Mouse (Mus musculus): ENCODE results near the gene Srr. TPM values are rescaled to one million over a fixed set of nuclear protein-coding genes. Genes with fewer than 3 reads are reported as not detected.

Srr gene
- total and polyA plus RNA-seq, 2 experiments from 2014 or later, result 36.4 to 41.8 TPM

GRCm38 (mm10) chr11:74960031-74960551 is 34.3 kb upstream of the Srr start:
- 95% methylated on average over 9 of the region's 9 CpGs for WGBS
- H3K27ac ChIP-seq, result no peak overlapping the region
- DNase-seq (ENCODE audit: low spot score), result no peak
- no peaks in the 10 kb centered on the region; the same call in 1 of the 2 replicates for H3K36me3 ChIP-seq (ENCODE audit: insufficient read depth, low read length)
- H3K9me3 ChIP-seq (ENCODE audit: low read length), result no peaks in the 10 kb centered on the region
- no peak overlapping the region for H3K4me3 ChIP-seq (ENCODE audit: low read length)
- no peak for ATAC-seq
- no peak for TF ChIP-seq CTCF (IDR thresholded peaks at IDR 0.05; ENCODE audit: low read depth)
- H3K27me3 ChIP-seq (ENCODE audit: insufficient read depth, low read length), result no peaks in the 10 kb centered on the region
- H3K4me1 ChIP-seq (ENCODE audit: insufficient read depth, low read length), result no peaks in the 10 kb centered on the region; the same call in 1 of the 2 replicates
- H3K4me2 ChIP-seq (ENCODE audit: low read depth, low read length), result no peak overlapping the region
- H3K9ac ChIP-seq (replicated peaks; ENCODE audit: low read length), result no peak overlapping the region

GRCm38 (mm10) chr11:74959501-74959900 is 33.8 kb upstream of the Srr start:
- no peaks in the 10 kb centered on the region for H3K9me3 ChIP-seq (ENCODE audit: low read length)
- H3K27ac ChIP-seq, result no peak overlapping the region
- ATAC-seq, result no peak
- WGBS, result 81% methylated on average over 2 of the region's 2 CpGs
- DNase-seq (ENCODE audit: low spot score), result no peak
- H3K36me3 ChIP-seq (ENCODE audit: insufficient read depth, low read length), result no peaks in the 10 kb centered on the region; the same call in 1 of the 2 replicates
- no peaks in the 10 kb centered on the region; the same call in 1 of the 2 replicates for H3K4me1 ChIP-seq (ENCODE audit: insufficient read depth, low read length)
- TF ChIP-seq CTCF (IDR thresholded peaks at IDR 0.05; ENCODE audit: low read depth), result no peak
- H3K4me3 ChIP-seq (ENCODE audit: low read length), result no peak overlapping the region
- no peak overlapping the region for H3K4me2 ChIP-seq (ENCODE audit: low read depth, low read length)
- no peaks in the 10 kb centered on the region for H3K27me3 ChIP-seq (ENCODE audit: insufficient read depth, low read length)
- H3K9ac ChIP-seq (replicated peaks; ENCODE audit: low read length), result no peak overlapping the region

- no peaks in the 10 kb centered on the region for H3K27me3 ChIP-seq (ENCODE audit: insufficient read depth, low read length)
- H3K4me2 ChIP-seq (ENCODE audit: low read depth, low read length), result no peak overlapping the region
- H3K4me1 ChIP-seq (ENCODE audit: insufficient read depth, low read length), result no peaks in the 10 kb centered on the region
- 92% methylated on average over 2 of the region's 2 CpGs for WGBS
- DNase-seq (ENCODE audit: low spot score), result no peak
- no peaks in the 10 kb centered on the region for H3K9me3 ChIP-seq (ENCODE audit: low read length)
- H3K4me3 ChIP-seq (ENCODE audit: low read length), result no peak overlapping the region
- no peak for TF ChIP-seq CTCF (IDR thresholded peaks at IDR 0.05; ENCODE audit: low read depth)
- ATAC-seq, result no peak
- H3K36me3 ChIP-seq (ENCODE audit: insufficient read depth, low read length), result no peaks in the 10 kb centered on the region; the same call in 1 of the 2 replicates
- H3K27ac ChIP-seq, result no peak overlapping the region
- no peak overlapping the region for H3K9ac ChIP-seq (replicated peaks; ENCODE audit: low read length)
Observed at GRCm38 (mm10) chr11:74957600-74957999, 31.9 kb upstream of the Srr start.

- Histone ChIP-seq H3K9me3 (ENCODE audit: low read length) (no peaks in the 10 kb centered on the region), H3K4me3 (ENCODE audit: low read length) (no peak overlapping the region), H3K4me2 (ENCODE audit: low read depth, low read length) (no peak overlapping the region), H3K36me3 (ENCODE audit: insufficient read depth, low read length) (no peaks in the 10 kb centered on the region; the same call in 1 of the 2 replicates), H3K27ac (no peak overlapping the region), H3K9ac (replicated peaks; ENCODE audit: low read length) (no peak overlapping the region), H3K27me3 (ENCODE audit: insufficient read depth, low read length) (no peaks in the 10 kb centered on the region), H3K4me1 (ENCODE audit: insufficient read depth, low read length) (no peaks in the 10 kb centered on the region)
- TF ChIP-seq CTCF (IDR thresholded peaks at IDR 0.05; ENCODE audit: low read depth), result no peak
- ATAC-seq (no peak), DNase-seq (ENCODE audit: low spot score) (no peak)
Observed at GRCm38 (mm10) chr11:74956006-74956405, 30.3 kb upstream of the Srr start.

GRCm38 (mm10) chr11:74954901-74955300 is 29.2 kb upstream of the Srr start:
- no peak for TF ChIP-seq CTCF (IDR thresholded peaks at IDR 0.05; ENCODE audit: low read depth)
- Histone ChIP-seq H3K4me1 (ENCODE audit: insufficient read depth, low read length) (no peaks in the 10 kb centered on the region), H3K9ac (replicated peaks; ENCODE audit: low read length) (no peak overlapping the region), H3K4me2 (ENCODE audit: low read depth, low read length) (no peak overlapping the region), H3K27ac (no peak overlapping the region), H3K4me3 (ENCODE audit: low read length) (no peak overlapping the region), H3K27me3 (ENCODE audit: insufficient read depth, low read length) (no peaks in the 10 kb centered on the region), H3K36me3 (ENCODE audit: insufficient read depth, low read length) (no peaks in the 10 kb centered on the region), H3K9me3 (ENCODE audit: low read length) (no peaks in the 10 kb centered on the region)
- no peak for DNase-seq (ENCODE audit: low spot score)
- no peak for ATAC-seq

- Histone ChIP-seq H3K9ac (replicated peaks; ENCODE audit: low read length) (no peak overlapping the region), H3K27ac (no peak overlapping the region), H3K27me3 (ENCODE audit: insufficient read depth, low read length) (no peaks in the 10 kb centered on the region), H3K4me2 (ENCODE audit: low read depth, low read length) (no peak overlapping the region), H3K36me3 (ENCODE audit: insufficient read depth, low read length) (peaks cover 15% of the 10 kb centered on the region; the same call in 1 of the 2 replicates), H3K4me1 (ENCODE audit: insufficient read depth, low read length) (no peaks in the 10 kb centered on the region), H3K9me3 (ENCODE audit: low read length) (no peaks in the 10 kb centered on the region), H3K4me3 (ENCODE audit: low read length) (no peak overlapping the region)
- 75% methylated on average over 3 of the region's 3 CpGs for WGBS
- ATAC-seq (no peak), DNase-seq (ENCODE audit: low spot score) (peak; percentile 78)
- TF ChIP-seq CTCF (IDR thresholded peaks at IDR 0.05; ENCODE audit: low read depth), result peak; percentile 77
Observed at GRCm38 (mm10) chr11:74946348-74946747, 20.6 kb upstream of the Srr start.

- H3K9ac ChIP-seq (replicated peaks; ENCODE audit: low read length), result no peak overlapping the region
- H3K4me2 ChIP-seq (ENCODE audit: low read depth, low read length), result no peak overlapping the region
- no peak overlapping the region for H3K4me3 ChIP-seq (ENCODE audit: low read length)
- no peak overlapping the region for H3K27ac ChIP-seq
- no peaks in the 10 kb centered on the region for H3K27me3 ChIP-seq (ENCODE audit: insufficient read depth, low read length)
- peaks cover 5% of the 10 kb centered on the region; the same call in 1 of the 2 replicates for H3K4me1 ChIP-seq (ENCODE audit: insufficient read depth, low read length)
- no peak for TF ChIP-seq CTCF (IDR thresholded peaks at IDR 0.05; ENCODE audit: low read depth)
- no peak for DNase-seq (ENCODE audit: low spot score)
- no peaks in the 10 kb centered on the region for H3K9me3 ChIP-seq (ENCODE audit: low read length)
- WGBS, result 95% methylated on average over 7 of the region's 7 CpGs
- no peak for ATAC-seq
- H3K36me3 ChIP-seq (ENCODE audit: insufficient read depth, low read length), result peaks cover 6% of the 10 kb centered on the region
Observed at GRCm38 (mm10) chr11:74930391-74930790, 4.6 kb upstream of the Srr start.
